Mouse (Mus musculus) CH12.LX (cell line): ENCODE data around the gene H2-M5. TPM values are rescaled to one million over a fixed set of nuclear protein-coding genes. Genes with fewer than 3 reads are reported as not detected.

Experiments used
- DNase-seq: peaks from one replicate; pipeline ENCODE4 v3.0.0-alpha.2; 2013; ENCODE audit errors: extremely low read depth
- H3K27ac ChIP-seq: 2 replicates; pipeline ENCODE4 v1.5.1; 2012; ENCODE audit warnings: low read depth, mild to moderate bottlenecking, control low read depth, moderate library complexity; ENCODE audit not compliant: insufficient read depth
- H3K27me3 ChIP-seq: replicated peaks from 2 replicates; pipeline ENCODE3; 2012; ENCODE audit warnings: inconsistent platforms
- H3K36me3 ChIP-seq, 2 experiments: replicated peaks in 1 of 2; 2 replicates each; pipeline versions ENCODE3 to v1.6.1; 2012; ENCODE audit warnings: inconsistent platforms in 1 of 2, low read length in 1 of 2, mild to moderate bottlenecking in 1 of 2, mixed read lengths in 1 of 2, moderate library complexity in 1 of 2; ENCODE audit not compliant: control insufficient read depth in 1 of 2, insufficient read depth in 1 of 2
- H3K4me1 ChIP-seq, 2 experiments: 2 replicates each; pipeline ENCODE4 v1.6.1; 2012; ENCODE audit warnings: inconsistent platforms in 1 of 2, moderate library complexity in 1 of 2; ENCODE audit not compliant: insufficient read depth in 2 of 2, control insufficient read depth in 1 of 2
- H3K4me2 ChIP-seq: 2 replicates; pipeline ENCODE4 v1.6.1; 2012; ENCODE audit warnings: low read depth, mild to moderate bottlenecking, control low read depth; ENCODE audit not compliant: poor library complexity, insufficient read depth, severe bottlenecking
- H3K4me3 ChIP-seq, 3 experiments: fragments of 150-350 bp in 1 of 3; sonication (generic) in 1 of 3; replicated peaks in 1 of 3; 2 replicates each; pipeline versions ENCODE3 to v1.5.1; 2011 to 2012; ENCODE audit warnings: low read depth in 2 of 3, low read length in 2 of 3, mild to moderate bottlenecking in 2 of 3, moderate library complexity in 2 of 3, control low read depth in 1 of 3, improper control_type of control experiment in 1 of 3, inconsistent platforms in 1 of 3, mixed read lengths in 1 of 3; ENCODE audit not compliant: poor library complexity in 1 of 3
- H3K79me2 ChIP-seq: replicated peaks from 2 replicates; pipeline ENCODE4 v1.6.1; 2012; ENCODE audit warnings: mild to moderate bottlenecking, moderate library complexity; ENCODE audit not compliant: control insufficient read depth, poor library complexity, insufficient read depth, severe bottlenecking; ENCODE audit errors: extremely low read depth
- H3K9ac ChIP-seq: 2 replicates; pipeline ENCODE4 v1.6.1; 2012; ENCODE audit warnings: low read depth, mild to moderate bottlenecking, control low read depth, moderate library complexity; ENCODE audit not compliant: insufficient read depth
- H3K9me3 ChIP-seq: replicated peaks from 2 replicates; pipeline ENCODE3; 2012; ENCODE audit warnings: low read length, inconsistent platforms, mixed read lengths
- BHLHE40 ChIP-seq: IDR thresholded peaks from 2 replicates; pipeline ENCODE4 v1.6.1; 2011; ENCODE audit warnings: mild to moderate bottlenecking, low read depth, low read length, improper control_type of control experiment
- CHD2 ChIP-seq: IDR thresholded peaks from 2 replicates; pipeline ENCODE4 v1.6.1; 2011; ENCODE audit warnings: low read length, improper control_type of control experiment
- CTCF ChIP-seq, 2 experiments: IDR thresholded peaks in 1 of 2; conservative IDR thresholded peaks in 1 of 2; 2 replicates each; pipeline ENCODE4 v1.5.1; 2011 to 2012; ENCODE audit warnings: low read depth in 2 of 2, low read length in 2 of 2, improper control_type of control experiment in 1 of 2, inconsistent platforms in 1 of 2, mild to moderate bottlenecking in 1 of 2, moderate library complexity in 1 of 2
- ELF1 ChIP-seq: IDR thresholded peaks from 2 replicates; pipeline ENCODE4 v1.6.1; 2014; ENCODE audit warnings: low read depth, mild to moderate bottlenecking, inconsistent platforms, low read length, improper control_type of control experiment
- EP300 ChIP-seq: IDR thresholded peaks from 2 replicates; pipeline ENCODE4 v1.6.1; 2011; ENCODE audit warnings: low read length, improper control_type of control experiment
- IRF4 ChIP-seq: IDR thresholded peaks from 2 replicates; pipeline ENCODE4 v1.6.1; 2014; ENCODE audit warnings: low read depth, mild to moderate bottlenecking, inconsistent platforms, low read length, improper control_type of control experiment
- JUN ChIP-seq: IDR thresholded peaks from 2 replicates; pipeline ENCODE4 v1.6.1; 2011; ENCODE audit warnings: low read depth, mild to moderate bottlenecking, low read length, improper control_type of control experiment, moderate library complexity; ENCODE audit not compliant: insufficient read depth
- JUND ChIP-seq: conservative IDR thresholded peaks from 2 replicates; pipeline ENCODE4 v1.6.1; 2011; ENCODE audit warnings: low read depth, low read length, improper control_type of control experiment
- KAT2A ChIP-seq: IDR thresholded peaks from 2 replicates; pipeline ENCODE4 v1.6.1; 2012; ENCODE audit warnings: low read length, improper control_type of control experiment, inconsistent platforms; ENCODE audit not compliant: insufficient replicate concordance
- MAFK ChIP-seq: IDR thresholded peaks from 2 replicates; pipeline ENCODE4 v1.6.1; 2011; ENCODE audit warnings: low read length, improper control_type of control experiment; ENCODE audit not compliant: insufficient replicate concordance
- MAX ChIP-seq: IDR thresholded peaks from 2 replicates; pipeline ENCODE4 v1.6.1; 2011; ENCODE audit warnings: low read length, improper control_type of control experiment
- MAZ ChIP-seq: IDR thresholded peaks from 2 replicates; pipeline ENCODE4 v1.6.1; 2012; ENCODE audit warnings: low read depth, mild to moderate bottlenecking, inconsistent platforms, low read length, improper control_type of control experiment, moderate library complexity
- MEF2A ChIP-seq: IDR thresholded peaks from 2 replicates; pipeline ENCODE4 v1.6.1; 2014; ENCODE audit warnings: low read depth, mild to moderate bottlenecking, inconsistent platforms, low read length, improper control_type of control experiment, borderline replicate concordance
- MXI1 ChIP-seq: IDR thresholded peaks from 2 replicates; pipeline ENCODE4 v1.6.1; 2011; ENCODE audit warnings: mild to moderate bottlenecking, low read depth, low read length, improper control_type of control experiment
- MYC ChIP-seq: IDR thresholded peaks from 2 replicates; pipeline ENCODE4 v1.6.1; 2011; ENCODE audit warnings: low read depth, mild to moderate bottlenecking, improper control_type of control experiment, low read length
- NELFE ChIP-seq: IDR thresholded peaks from 2 replicates; pipeline ENCODE4 v1.6.1; 2011; ENCODE audit warnings: low read depth, low read length, improper control_type of control experiment
- NRF1 ChIP-seq: IDR thresholded peaks from 2 replicates; pipeline ENCODE4 v1.6.1; 2014; ENCODE audit warnings: low read depth, mild to moderate bottlenecking, inconsistent platforms, low read length, improper control_type of control experiment, moderate library complexity
- POLR2A ChIP-seq: IDR thresholded peaks from 2 replicates; pipeline ENCODE4 v1.6.1; 2011; ENCODE audit warnings: low read depth, mild to moderate bottlenecking, improper control_type of control experiment, low read length
- POLR2AphosphoS2 ChIP-seq: IDR thresholded peaks from 2 replicates; pipeline ENCODE4 v1.6.1; 2011; ENCODE audit warnings: low read depth, low read length, improper control_type of control experiment
- RCOR1 ChIP-seq: conservative IDR thresholded peaks from 2 replicates; pipeline ENCODE4 v1.6.1; 2012; ENCODE audit warnings: low read depth, mild to moderate bottlenecking, inconsistent platforms, low read length, improper control_type of control experiment
- SMC3 ChIP-seq: IDR thresholded peaks from 2 replicates; pipeline ENCODE4 v1.6.1; 2011; ENCODE audit warnings: low read depth, low read length, improper control_type of control experiment
- TCF12 ChIP-seq: IDR thresholded peaks from 2 replicates; pipeline ENCODE4 v1.6.1; 2014; ENCODE audit warnings: low read depth, mild to moderate bottlenecking, inconsistent platforms, low read length, improper control_type of control experiment
- USF1 ChIP-seq: IDR thresholded peaks from 2 replicates; pipeline ENCODE4 v1.6.1; 2014; ENCODE audit warnings: low read depth, mild to moderate bottlenecking, inconsistent platforms, low read length, improper control_type of control experiment
- dilution Hi-C: fragments of 300-500 bp; cut with MboI; formaldehyde crosslinking; loops from 2 replicates; pipeline ENCODE4 v1.14.3; 2020; ENCODE audit warnings: low sequenced_read_pairs; ENCODE audit not compliant: extremely low pct_unique_long_range_greater_than_20kb, extremely low pct_ligation_motif_present
- in situ Hi-C: fragments of 300-500 bp; cut with MboI; formaldehyde crosslinking; loops from 3 replicates; pipeline ENCODE4 v1.14.3; 2019; ENCODE audit warnings: low sequenced_read_pairs, low pct_ligation_motif_present, low pct_unique_long_range_greater_than_20kb, mixed read lengths
- polyA plus RNA-seq: library from polyadenylated mRNA; unstranded; fragments of >175 nt; gene quantifications from 2 replicates; pipeline ENCODE4 v1.2.1, GENCODE M21; 2012; ENCODE audit warnings: low read depth; ENCODE audit not compliant: insufficient read length
- total RNA-seq, 2 experiments: library from RNA; depleted of rRNA; stranded (reverse); fragments of 300-350 nt in 1 of 2; fragments of >200 nt in 1 of 2; gene quantifications; 2 replicates each; pipeline ENCODE4 v1.2.3; 2012 to 2014

H2-M5 gene
- total and polyA plus RNA-seq, 3 experiments, result 1.1 to 2.2 (median 1.1) TPM

GRCm38 (mm10) chr17:36993770-36994325 is 4.5 kb upstream of the H2-M5 start:
- H3K4me3 ChIP-seq, result peak overlapping the region; percentile 28 to 49 (median 46)
- DNase-seq, result peak; percentile 86
- peaks cover 3 to 43% of the 10 kb centered on the region in 2 experiments; a peak in 2 of 4 replicates for H3K4me1 ChIP-seq
- H3K9me3 ChIP-seq, result no peaks in the 10 kb centered on the region
- H3K36me3 ChIP-seq, result peaks cover 0 to under 1% of the 10 kb centered on the region in 2 experiments
- in situ Hi-C loops, result loop anchor here (10.0 kb wide), 1 partner anchor 79 kb away; no protein-coding TSS in a partner anchor
- peak overlapping the region; percentile 92 for H3K27ac ChIP-seq
- H3K9ac ChIP-seq, result peak overlapping the region; percentile 53; the same call in 1 of the 2 replicates
- peak; percentile 35; the same call in 1 of the 2 replicates for TF ChIP-seq MAX
- peak; percentile 62; the same call in 1 of the 2 replicates for TF ChIP-seq IRF4
- peak; percentile 34; the same call in 1 of the 2 replicates for TF ChIP-seq NRF1
- 0 out of 2 replicates have a peak, but pooled peaks have one; percentile 15 for TF ChIP-seq ELF1
- TF ChIP-seq USF1, result no peak
- TF ChIP-seq MAZ, result peak; percentile 87
- TF ChIP-seq JUN, result no peak; the same call in 1 of the 2 replicates
- peak; percentile 46 for TF ChIP-seq POLR2A
- peak; percentile 65 for TF ChIP-seq TCF12
- TF ChIP-seq MYC, result peak; percentile 48; the same call in 1 of the 2 replicates
- TF ChIP-seq EP300, result peak; percentile 51
- peak; percentile 73 for TF ChIP-seq CHD2
- TF ChIP-seq SMC3, result no peak
- TF ChIP-seq BHLHE40, result 0 out of 2 replicates have a peak, but pooled peaks have one; percentile 11
- TF ChIP-seq MEF2A, result peak; percentile 95
- TF ChIP-seq JUND, result 0 out of 2 replicates have a peak, but pooled peaks have one; percentile 31
- TF ChIP-seq RCOR1, result peak; percentile 51; the same call in 1 of the 2 replicates
- TF ChIP-seq MXI1, result no peak
- TF ChIP-seq, all 38 proteins: peak for 14
- dilution Hi-C loops, result no loop called here
- Histone ChIP-seq H3K79me2 (no peaks in the 10 kb centered on the region), H3K4me2 (peak overlapping the region; percentile 48), H3K27me3 (no peaks in the 10 kb centered on the region)

GRCm38 (mm10) chr17:36992336-36993104 is 3.2 kb upstream of the H2-M5 start:
- Histone ChIP-seq H3K4me1 (peaks cover 3 to 43% of the 10 kb centered on the region in 2 experiments; a peak in 2 of 4 replicates), H3K79me2 (no peaks in the 10 kb centered on the region), H3K9ac (peak overlapping the region; percentile 23; the same call in 1 of the 2 replicates), H3K27me3 (no peaks in the 10 kb centered on the region), H3K4me2 (peak overlapping the region; percentile 32; the same call in 1 of the 2 replicates), H3K36me3 (peaks cover 0 to 4% of the 10 kb centered on the region in 2 experiments), H3K27ac (no peak overlapping the region), H3K4me3 (peak overlapping the region in 1 of 3 experiments; percentile 8), H3K9me3 (no peaks in the 10 kb centered on the region)
- no peak for TF ChIP-seq POLR2A
- TF ChIP-seq MAFK, result no peak
- TF ChIP-seq ELF1, result 0 out of 2 replicates have a peak, but pooled peaks have one; percentile 14
- TF ChIP-seq CTCF (conservative IDR thresholded peaks at IDR 0.05 in 1 of 2, IDR thresholded peaks at IDR 0.05 in 1 of 2; ENCODE audit: low read depth in 2 of 2, low read length in 2 of 2), result no peak
- TF ChIP-seq EP300, result 0 out of 2 replicates have a peak, but pooled peaks have one; percentile 22
- TF ChIP-seq JUND, result no peak
- TF ChIP-seq NRF1, result no peak
- TF ChIP-seq POLR2AphosphoS2, result no peak
- TF ChIP-seq JUN, result no peak
- peak; percentile 30; the same call in 1 of the 2 replicates for TF ChIP-seq MEF2A
- no peak for TF ChIP-seq MAX
- TF ChIP-seq CHD2, result no peak
- no peak for TF ChIP-seq KAT2A
- no peak for TF ChIP-seq NELFE
- TF ChIP-seq BHLHE40, result peak; percentile 80
- in situ Hi-C loops (loop anchor here (10.0 kb wide), 1 partner anchor 78 kb away; no protein-coding TSS in a partner anchor), dilution Hi-C loops (no loop called here)
- no peak for DNase-seq
